Mouse (Mus musculus) B cell, adult 62 days (primary cell): ENCODE measurements around the gene Tifab. TPM values are rescaled to one million over a fixed set of nuclear protein-coding genes. Genes with fewer than 3 reads are reported as not detected.

Experiments
- total RNA-seq: library from RNA; stranded (reverse); gene quantifications from 4 replicates; pipeline ENCODE4 v1.2.4, GENCODE M21; 2023

Gene Tifab
- total RNA-seq = 2.4 to 2.8 TPM (median 2.7 TPM) in 4 replicates

GRCm38 (mm10) chr13:56178416-56179035, at the start of gene Tifab:
Gene Tifab (minus strand): TSS chr13:56178885.

GRCm38 (mm10) chr13:56136200-56136599, 42.5 kb downstream of the Tifab start, which contains the start of gene H2afy:
Gene H2afy (minus strand): TSS chr13:56136361.

Other genes starting within 250 kb of the Tifab start
- 263 to 303 TPM (median 280 TPM) in 4 replicates for gene H2afy, start 42.5 kb downstream of the Tifab start, total RNA-seq
- gene Neurog1, start 73.3 kb upstream of the Tifab start, total RNA-seq = not detected in 4 replicates
- gene Cxcl14, start 117.7 kb upstream of the Tifab start, total RNA-seq = not detected in 4 replicates
- gene Gm3045, start 247.7 kb upstream of the Tifab start, total RNA-seq = not detected in 4 replicates